Mouse (Mus musculus) CH12.LX (cell line): ENCODE results near the gene Ap4m1. TPM values are rescaled to one million over a fixed set of nuclear protein-coding genes. Genes with fewer than 3 reads are reported as not detected.
A peak's percentile ranks its signal among the peaks of the same experiment; 100 is the strongest.

Experiments
- DNase-seq: peaks from one replicate; pipeline ENCODE4 v3.0.0-alpha.2; 2013; ENCODE audit errors: extremely low read depth
- H3K27ac ChIP-seq: 2 replicates; pipeline ENCODE4 v1.5.1; 2012; ENCODE audit warnings: low read depth, mild to moderate bottlenecking, control low read depth, moderate library complexity; ENCODE audit not compliant: insufficient read depth
- H3K27me3 ChIP-seq: replicated peaks from 2 replicates; pipeline ENCODE3; 2012; ENCODE audit warnings: inconsistent platforms
- H3K36me3 ChIP-seq, 2 experiments: replicated peaks in 1 of 2; 2 replicates each; pipeline versions ENCODE3 to v1.6.1; 2012; ENCODE audit warnings: inconsistent platforms in 1 of 2, low read length in 1 of 2, mild to moderate bottlenecking in 1 of 2, mixed read lengths in 1 of 2, moderate library complexity in 1 of 2; ENCODE audit not compliant: control insufficient read depth in 1 of 2, insufficient read depth in 1 of 2
- H3K4me1 ChIP-seq, 2 experiments: 2 replicates each; pipeline ENCODE4 v1.6.1; 2012; ENCODE audit warnings: inconsistent platforms in 1 of 2, moderate library complexity in 1 of 2; ENCODE audit not compliant: insufficient read depth in 2 of 2, control insufficient read depth in 1 of 2
- H3K4me2 ChIP-seq: 2 replicates; pipeline ENCODE4 v1.6.1; 2012; ENCODE audit warnings: low read depth, mild to moderate bottlenecking, control low read depth; ENCODE audit not compliant: poor library complexity, insufficient read depth, severe bottlenecking
- H3K4me3 ChIP-seq, 3 experiments: fragments of 150-350 bp in 1 of 3; sonication (generic) in 1 of 3; replicated peaks in 1 of 3; 2 replicates each; pipeline versions ENCODE3 to v1.5.1; 2011 to 2012; ENCODE audit warnings: low read depth in 2 of 3, low read length in 2 of 3, mild to moderate bottlenecking in 2 of 3, moderate library complexity in 2 of 3, control low read depth in 1 of 3, improper control_type of control experiment in 1 of 3, inconsistent platforms in 1 of 3, mixed read lengths in 1 of 3; ENCODE audit not compliant: poor library complexity in 1 of 3
- H3K79me2 ChIP-seq: replicated peaks from 2 replicates; pipeline ENCODE4 v1.6.1; 2012; ENCODE audit warnings: mild to moderate bottlenecking, moderate library complexity; ENCODE audit not compliant: control insufficient read depth, poor library complexity, insufficient read depth, severe bottlenecking; ENCODE audit errors: extremely low read depth
- H3K9ac ChIP-seq: 2 replicates; pipeline ENCODE4 v1.6.1; 2012; ENCODE audit warnings: low read depth, mild to moderate bottlenecking, control low read depth, moderate library complexity; ENCODE audit not compliant: insufficient read depth
- H3K9me3 ChIP-seq: replicated peaks from 2 replicates; pipeline ENCODE3; 2012; ENCODE audit warnings: low read length, inconsistent platforms, mixed read lengths
- BHLHE40 ChIP-seq: IDR thresholded peaks from 2 replicates; pipeline ENCODE4 v1.6.1; 2011; ENCODE audit warnings: mild to moderate bottlenecking, low read depth, low read length, improper control_type of control experiment
- CHD2 ChIP-seq: IDR thresholded peaks from 2 replicates; pipeline ENCODE4 v1.6.1; 2011; ENCODE audit warnings: low read length, improper control_type of control experiment
- E2F4 ChIP-seq: IDR thresholded peaks from 2 replicates; pipeline ENCODE4 v1.6.1; 2011; ENCODE audit warnings: low read depth, low read length, improper control_type of control experiment; ENCODE audit not compliant: insufficient replicate concordance
- ELF1 ChIP-seq: IDR thresholded peaks from 2 replicates; pipeline ENCODE4 v1.6.1; 2014; ENCODE audit warnings: low read depth, mild to moderate bottlenecking, inconsistent platforms, low read length, improper control_type of control experiment
- ETS1 ChIP-seq: conservative IDR thresholded peaks from 2 replicates; pipeline ENCODE4 v1.6.1; 2012; ENCODE audit warnings: low read depth, mild to moderate bottlenecking, inconsistent platforms, low read length, improper control_type of control experiment, moderate library complexity
- GABPA ChIP-seq: IDR thresholded peaks from 2 replicates; pipeline ENCODE4 v1.6.1; 2012; ENCODE audit warnings: low read depth, low read length, improper control_type of control experiment, inconsistent platforms; ENCODE audit not compliant: insufficient replicate concordance
- HCFC1 ChIP-seq: IDR thresholded peaks from 2 replicates; pipeline ENCODE4 v1.6.1; 2012; ENCODE audit warnings: low read depth, mild to moderate bottlenecking, inconsistent platforms, low read length, improper control_type of control experiment
- JUN ChIP-seq: IDR thresholded peaks from 2 replicates; pipeline ENCODE4 v1.6.1; 2011; ENCODE audit warnings: low read depth, mild to moderate bottlenecking, low read length, improper control_type of control experiment, moderate library complexity; ENCODE audit not compliant: insufficient read depth
- KAT2A ChIP-seq: IDR thresholded peaks from 2 replicates; pipeline ENCODE4 v1.6.1; 2012; ENCODE audit warnings: low read length, improper control_type of control experiment, inconsistent platforms; ENCODE audit not compliant: insufficient replicate concordance
- MAX ChIP-seq: IDR thresholded peaks from 2 replicates; pipeline ENCODE4 v1.6.1; 2011; ENCODE audit warnings: low read length, improper control_type of control experiment
- MAZ ChIP-seq: IDR thresholded peaks from 2 replicates; pipeline ENCODE4 v1.6.1; 2012; ENCODE audit warnings: low read depth, mild to moderate bottlenecking, inconsistent platforms, low read length, improper control_type of control experiment, moderate library complexity
- MXI1 ChIP-seq: IDR thresholded peaks from 2 replicates; pipeline ENCODE4 v1.6.1; 2011; ENCODE audit warnings: mild to moderate bottlenecking, low read depth, low read length, improper control_type of control experiment
- MYC ChIP-seq: IDR thresholded peaks from 2 replicates; pipeline ENCODE4 v1.6.1; 2011; ENCODE audit warnings: low read depth, mild to moderate bottlenecking, improper control_type of control experiment, low read length
- NRF1 ChIP-seq: IDR thresholded peaks from 2 replicates; pipeline ENCODE4 v1.6.1; 2014; ENCODE audit warnings: low read depth, mild to moderate bottlenecking, inconsistent platforms, low read length, improper control_type of control experiment, moderate library complexity
- PAX5 ChIP-seq: IDR thresholded peaks from 2 replicates; pipeline ENCODE4 v1.6.1; 2012; ENCODE audit warnings: low read length, inconsistent platforms, mixed read lengths
- POLR2A ChIP-seq: IDR thresholded peaks from 2 replicates; pipeline ENCODE4 v1.6.1; 2011; ENCODE audit warnings: low read depth, mild to moderate bottlenecking, improper control_type of control experiment, low read length
- POLR2AphosphoS2 ChIP-seq: IDR thresholded peaks from 2 replicates; pipeline ENCODE4 v1.6.1; 2011; ENCODE audit warnings: low read depth, low read length, improper control_type of control experiment
- RAD21 ChIP-seq: IDR thresholded peaks from 2 replicates; pipeline ENCODE4 v1.6.1; 2011; ENCODE audit warnings: low read depth, mild to moderate bottlenecking, low read length, improper control_type of control experiment, moderate library complexity
- RCOR1 ChIP-seq: conservative IDR thresholded peaks from 2 replicates; pipeline ENCODE4 v1.6.1; 2012; ENCODE audit warnings: low read depth, mild to moderate bottlenecking, inconsistent platforms, low read length, improper control_type of control experiment
- SIN3A ChIP-seq: IDR thresholded peaks from 2 replicates; pipeline ENCODE4 v1.6.1; 2012; ENCODE audit warnings: low read length, improper control_type of control experiment, inconsistent platforms
- TBP ChIP-seq: conservative IDR thresholded peaks from 2 replicates; pipeline ENCODE4 v1.6.1; 2011; ENCODE audit warnings: low read depth, low read length, improper control_type of control experiment
- TCF12 ChIP-seq: IDR thresholded peaks from 2 replicates; pipeline ENCODE4 v1.6.1; 2014; ENCODE audit warnings: low read depth, mild to moderate bottlenecking, inconsistent platforms, low read length, improper control_type of control experiment
- UBTF ChIP-seq: IDR thresholded peaks from 2 replicates; pipeline ENCODE4 v1.6.1; 2012; ENCODE audit warnings: low read depth, mild to moderate bottlenecking, inconsistent platforms, low read length, improper control_type of control experiment, moderate library complexity
- USF2 ChIP-seq: conservative IDR thresholded peaks from 2 replicates; pipeline ENCODE4 v1.6.1; 2011; ENCODE audit warnings: low read depth, low read length, improper control_type of control experiment
- ZMIZ1 ChIP-seq: IDR thresholded peaks from 2 replicates; pipeline ENCODE4 v1.6.1; 2012; ENCODE audit warnings: low read depth, mild to moderate bottlenecking, inconsistent platforms, low read length, improper control_type of control experiment
- ZNF384 ChIP-seq: IDR thresholded peaks from 2 replicates; pipeline ENCODE4 v1.6.1; 2012; ENCODE audit warnings: low read depth, low read length, improper control_type of control experiment, inconsistent platforms
- dilution Hi-C: fragments of 300-500 bp; cut with MboI; formaldehyde crosslinking; loops from 2 replicates; pipeline ENCODE4 v1.14.3; 2020; ENCODE audit warnings: low sequenced_read_pairs; ENCODE audit not compliant: extremely low pct_unique_long_range_greater_than_20kb, extremely low pct_ligation_motif_present
- in situ Hi-C: fragments of 300-500 bp; cut with MboI; formaldehyde crosslinking; loops from 3 replicates; pipeline ENCODE4 v1.14.3; 2019; ENCODE audit warnings: low sequenced_read_pairs, low pct_ligation_motif_present, low pct_unique_long_range_greater_than_20kb, mixed read lengths
- polyA plus RNA-seq: library from polyadenylated mRNA; unstranded; fragments of >175 nt; gene quantifications from 2 replicates; pipeline ENCODE4 v1.2.1, GENCODE M21; 2012; ENCODE audit warnings: low read depth; ENCODE audit not compliant: insufficient read length
- total RNA-seq, 2 experiments: library from RNA; depleted of rRNA; stranded (reverse); fragments of 300-350 nt in 1 of 2; fragments of >200 nt in 1 of 2; gene quantifications; 2 replicates each; pipeline ENCODE4 v1.2.3; 2012 to 2014

Ap4m1 gene
- total and polyA plus RNA-seq, 3 experiments: 17.4 to 26.3 (median 21.5) TPM

DNA sequence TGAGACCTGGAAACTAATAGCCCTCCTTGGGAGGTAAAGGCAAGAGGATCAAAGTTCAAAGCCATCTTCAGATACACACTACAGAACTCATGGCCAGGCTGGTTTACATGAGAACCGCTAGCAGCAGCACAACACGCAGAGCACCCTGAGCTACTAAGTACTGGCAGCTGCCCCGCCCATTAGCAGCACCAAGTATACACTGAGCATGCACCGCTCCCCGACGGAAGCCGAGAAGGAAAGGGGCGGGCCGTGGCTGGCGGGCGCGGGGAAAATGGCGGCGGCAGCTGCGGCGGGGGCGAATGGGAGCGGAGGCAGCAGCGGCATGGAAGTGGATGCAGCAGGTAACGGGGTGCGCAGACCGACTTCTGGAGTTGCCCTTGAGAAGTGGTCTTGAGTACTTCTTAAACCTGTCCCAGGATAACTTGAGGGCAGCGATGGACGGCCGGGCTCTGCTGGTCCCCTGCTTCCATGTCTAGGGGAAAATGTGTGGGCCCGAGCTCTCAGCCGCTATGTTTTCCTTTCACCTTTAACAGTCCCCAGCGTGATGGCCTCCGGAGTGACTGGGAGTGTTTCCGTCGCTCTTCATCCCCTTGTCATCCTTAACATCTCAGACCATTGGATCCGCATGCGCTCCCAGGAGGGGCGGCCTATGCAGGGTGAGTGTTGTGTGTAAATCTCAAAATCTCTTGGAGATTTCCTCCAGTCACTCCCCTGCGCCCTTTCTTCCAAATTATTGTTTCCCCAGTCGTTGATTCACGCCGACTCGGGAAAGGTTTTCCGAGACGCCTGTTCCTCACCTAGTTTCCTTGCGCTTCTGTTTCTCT is 10.7 kb upstream of the Ap4m1 start, which contains the start of gene Cops6 (continued):
- TF ChIP-seq TBP (0 out of 2 replicates have a peak, but pooled peaks have one; percentile 45), NRF1 (peak; percentile 93), POLR2AphosphoS2 (peak; percentile 93), SIN3A (peak; percentile 89), E2F4 (peak; percentile 56; the same call in 1 of the 2 replicates), UBTF (no peak), GABPA (peak; percentile 31; the same call in 1 of the 2 replicates), BHLHE40 (no peak), POLR2A (peak; percentile 89), TCF12 (peak; percentile 97), ZNF384 (no peak), MAX (peak; percentile 74), ETS1 (0 out of 2 replicates have a peak, but pooled peaks have one; percentile 15), RCOR1 (0 out of 2 replicates have a peak, but pooled peaks have one; percentile 79), ELF1 (peak; percentile 73), KAT2A (peak; percentile 91; the same call in 1 of the 2 replicates), ZMIZ1 (peak; percentile 94), JUN (no peak), MYC (no peak), PAX5 (no peak), HCFC1 (peak; percentile 94), CHD2 (peak; percentile 34; the same call in 1 of the 2 replicates)

DNA sequence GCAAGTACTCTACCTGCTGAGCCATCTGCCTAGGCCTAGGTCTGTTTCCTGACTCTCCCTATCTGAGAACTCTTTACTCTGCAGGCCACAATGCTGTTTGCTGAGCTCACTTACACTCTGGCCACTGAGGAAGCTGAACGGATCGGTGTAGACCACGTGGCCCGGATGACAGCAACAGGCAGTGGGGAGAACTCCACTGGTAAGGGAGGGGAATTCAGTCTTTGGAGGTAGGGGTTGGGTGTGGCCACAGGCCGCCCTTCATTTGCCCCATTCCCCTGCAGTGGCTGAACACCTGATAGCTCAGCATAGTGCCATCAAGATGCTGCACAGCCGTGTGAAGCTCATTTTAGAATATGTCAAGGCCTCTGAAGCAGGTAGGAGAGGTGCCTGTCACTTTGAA is 8.8 kb upstream of the Ap4m1 start:
- TF ChIP-seq MAZ: no peak
- TF ChIP-seq SIN3A: no peak
- no peak for TF ChIP-seq JUN
- TF ChIP-seq POLR2AphosphoS2: no peak
- no peak for TF ChIP-seq MAX
- TF ChIP-seq GABPA: no peak
- no peak for TF ChIP-seq USF2
- no peak for TF ChIP-seq RAD21
- TF ChIP-seq CHD2: no peak
- TF ChIP-seq ETS1: no peak
- TF ChIP-seq MXI1: no peak
- no peak for TF ChIP-seq PAX5
- no peak for TF ChIP-seq POLR2A
- no peak for TF ChIP-seq HCFC1
- no peak for TF ChIP-seq BHLHE40
- no peaks in the 10 kb centered on the region for H3K27me3 ChIP-seq
- in situ Hi-C loops: loop anchor here (5.0 kb wide), 1 partner anchor 56 kb away; no protein-coding TSS in a partner anchor
- H3K36me3 ChIP-seq: peaks cover 56 to 60% of the 10 kb centered on the region in 2 experiments
- H3K27ac ChIP-seq: no peak overlapping the region
- H3K79me2 ChIP-seq: peaks cover 10% of the 10 kb centered on the region
- H3K4me2 ChIP-seq: no peak overlapping the region
- no peak overlapping the region for H3K4me3 ChIP-seq
- H3K4me1 ChIP-seq: peaks cover 0 to 22% of the 10 kb centered on the region in 2 experiments; a peak in 2 of 4 replicates
- DNase-seq: no peak
- no peaks in the 10 kb centered on the region for H3K9me3 ChIP-seq
- dilution Hi-C loops: no loop called here
- no peak overlapping the region for H3K9ac ChIP-seq
